Mouse (Mus musculus) CD8-positive naive resting alpha-beta T cell, adult 2 months (primary cell): ENCODE results near the gene Cfap97d2.
"Not testable (repeated sequence)": the region's sequence is repeated elsewhere in the genome, so short reads cannot be mapped to it uniquely, and the experiment has no call there.

Source experiments
- DNase-seq, 2 experiments: peaks; one replicate each; pipeline ENCODE4 v3.0.0; 2022; ENCODE audit warnings: low read depth in 2 of 2, low spot score in 2 of 2

Gene Cfap97d2

GRCm38 (mm10) chr8:13740817-13741613, 35.3 kb downstream of the Cfap97d2 start:
- DNase-seq: no peak

GRCm38 (mm10) chr8:13746212-13746611, 40.5 kb downstream of the Cfap97d2 start:
- DNase-seq: not testable (repeated sequence)

DNA sequence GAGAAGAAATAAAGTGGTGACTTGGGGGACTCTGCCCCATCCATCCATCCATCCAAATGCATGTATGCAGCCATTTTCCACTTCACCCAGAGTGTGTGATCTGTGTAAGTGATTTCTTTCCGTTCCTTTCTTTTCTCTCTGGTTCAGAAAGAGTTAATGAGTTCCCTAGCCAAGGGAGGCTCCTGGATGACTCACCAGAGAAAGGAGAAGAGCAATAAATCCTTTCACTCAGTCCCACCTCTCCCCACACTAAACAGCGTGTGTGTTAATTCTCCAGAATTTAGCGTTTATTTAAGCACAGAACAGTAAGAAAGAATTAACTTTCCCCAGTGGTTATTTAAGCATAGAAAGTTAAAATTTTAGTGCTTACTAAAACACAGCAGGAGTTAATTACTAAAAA, 41.9 kb downstream of the Cfap97d2 start:
- DNase-seq: no peak

DNA sequence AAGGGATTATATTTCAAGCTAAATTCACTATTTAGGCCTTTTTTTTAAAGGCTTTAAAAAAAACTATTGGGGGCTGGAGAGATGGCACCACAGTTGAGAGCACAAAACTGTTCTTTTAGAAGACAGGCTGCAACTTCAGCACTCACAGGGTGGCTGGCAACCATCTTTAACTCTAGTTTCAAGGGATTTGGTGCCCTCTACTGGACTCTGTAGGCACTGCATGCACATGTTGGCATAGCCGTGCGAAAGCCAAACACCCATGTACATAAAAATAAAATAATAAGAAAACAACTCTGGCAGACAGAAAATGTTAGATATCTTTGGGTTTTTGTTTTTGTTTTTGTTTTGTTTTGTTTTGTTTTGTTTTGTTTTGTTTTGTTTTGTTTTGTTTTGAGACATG, 48.0 kb downstream of the Cfap97d2 start:
- peak; percentile 82 to 90 for DNase-seq

DNA sequence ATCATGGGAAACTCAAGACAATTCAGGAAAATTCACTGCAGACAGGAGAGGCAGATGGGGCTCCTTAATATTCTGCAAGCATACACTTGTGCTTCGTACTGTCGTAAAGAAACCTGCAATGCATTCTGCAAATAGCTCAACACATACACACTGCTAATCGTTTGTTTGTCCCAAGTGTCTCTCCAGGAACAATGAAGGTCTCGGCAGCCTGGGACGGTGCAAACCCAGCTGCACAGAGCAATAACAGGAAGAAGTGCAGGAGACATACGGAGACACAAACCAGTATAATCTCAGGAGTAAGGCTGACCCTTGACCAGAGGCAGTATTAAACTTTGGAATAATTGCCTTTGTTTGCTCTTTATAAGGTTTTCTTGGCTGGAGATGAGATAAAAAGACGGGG, 50.8 kb downstream of the Cfap97d2 start:
- no peak for DNase-seq

GRCm38 (mm10) chr8:13756982-13757804, 51.5 kb downstream of the Cfap97d2 start, which contains the start of gene Cdc16:
Gene Cdc16, plus strand, starts transcription at chr8:13757676.
- DNase-seq: peak; percentile 80 to 87

- DNase-seq: peak; percentile 34 to 56
Observed at GRCm38 (mm10) chr8:13757805-13758727, 52.4 kb downstream of the Cfap97d2 start.

DNA sequence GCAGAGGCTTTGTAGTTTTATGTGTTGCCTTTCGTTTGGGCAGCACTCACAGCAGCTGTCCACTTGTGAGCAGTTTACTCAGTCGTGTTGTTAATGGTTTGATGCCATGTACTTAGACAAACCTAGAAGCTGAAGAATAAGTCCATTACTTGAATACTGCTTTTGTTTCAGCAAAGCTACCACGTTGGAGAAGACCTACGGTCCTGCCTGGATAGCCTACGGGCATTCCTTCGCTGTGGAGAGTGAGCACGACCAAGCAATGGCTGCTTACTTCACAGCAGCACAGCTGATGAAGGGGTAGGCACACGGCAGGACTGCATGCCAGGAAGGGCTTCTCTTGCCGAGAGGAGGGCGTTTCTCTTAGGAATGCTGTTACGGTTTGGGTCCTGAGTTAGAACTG, 63.5 kb downstream of the Cfap97d2 start:
- no peak for DNase-seq

DNA sequence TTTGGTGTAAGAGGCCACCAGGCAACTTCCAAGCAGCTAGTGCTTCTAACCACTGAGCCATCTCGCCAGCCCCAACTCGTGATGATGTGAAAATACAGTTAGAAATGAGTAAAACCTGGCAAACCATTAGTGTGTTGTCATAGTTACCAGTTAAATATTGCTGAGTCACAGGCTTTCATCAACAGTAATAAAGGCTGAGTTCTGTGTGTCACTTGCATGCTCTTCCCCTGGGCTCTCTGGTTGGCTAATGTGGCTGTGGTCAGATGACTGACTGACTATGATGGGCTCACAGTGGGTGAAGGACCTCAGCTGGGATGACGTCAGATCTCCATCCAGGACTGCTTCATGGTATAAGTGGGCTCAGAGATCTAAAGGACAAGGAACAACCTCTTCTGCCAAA, 74.8 kb downstream of the Cfap97d2 start:
- DNase-seq: no peak

DNA sequence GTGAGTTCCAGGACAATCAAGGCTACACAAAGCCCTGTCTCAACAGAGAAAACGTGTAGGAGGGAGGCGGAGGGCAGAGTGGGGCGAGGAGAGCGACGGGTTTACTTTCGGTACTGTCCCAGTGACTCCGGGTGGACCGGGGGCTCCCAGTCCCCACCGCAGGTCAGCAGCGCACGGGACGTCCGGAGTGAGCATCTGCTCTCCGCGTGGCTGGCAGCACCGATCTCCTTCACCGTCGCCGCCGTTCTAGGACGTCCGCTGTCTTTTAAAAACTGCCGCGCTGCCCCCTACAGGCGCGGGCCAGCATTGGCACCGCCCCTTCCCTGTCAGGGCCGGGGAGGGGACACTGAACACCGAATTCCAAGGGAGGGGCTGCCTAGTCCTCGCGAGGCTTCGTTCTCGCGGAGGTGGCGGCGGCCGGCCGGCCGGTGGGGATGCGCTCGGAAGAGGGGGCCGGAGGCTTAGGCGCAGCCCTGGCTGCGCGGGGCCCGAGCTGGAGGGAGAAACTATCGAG, 79.6 kb downstream of the Cfap97d2 start, which contains the start of gene Upf3a:
Gene Upf3a (plus strand): TSS at position 366 of the 514 bp plus-strand sequence.
- DNase-seq: peak; percentile 89 to 90

DNA sequence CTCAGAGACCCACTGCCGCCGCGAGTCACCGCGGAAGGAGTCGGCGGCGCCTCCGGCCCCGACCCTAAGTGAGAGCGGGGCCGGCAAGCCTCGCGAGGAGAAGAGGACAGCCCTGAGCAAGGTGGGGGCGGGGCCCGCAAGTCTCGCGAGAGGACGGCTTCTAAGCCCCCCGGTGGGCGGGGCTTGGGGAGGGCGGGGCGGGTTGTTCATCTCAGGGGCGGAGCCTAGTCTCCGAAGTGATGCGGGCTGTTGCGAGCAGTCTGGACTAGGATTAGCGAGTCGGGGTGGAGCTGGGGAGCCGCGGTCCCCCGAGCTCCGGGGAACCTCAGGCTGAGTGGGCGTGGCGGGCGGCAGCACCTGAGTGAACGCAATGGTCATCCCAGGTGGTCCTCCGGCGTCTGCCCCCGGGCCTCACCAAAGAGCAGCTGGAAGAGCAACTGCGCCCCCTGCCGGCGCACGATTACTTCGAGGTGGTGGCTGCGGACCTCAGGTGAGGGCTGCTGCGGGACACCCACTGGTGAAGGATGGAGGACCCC, 80.1 kb downstream of the Cfap97d2 start:
- peak; percentile 94 to 96 for DNase-seq

DNA sequence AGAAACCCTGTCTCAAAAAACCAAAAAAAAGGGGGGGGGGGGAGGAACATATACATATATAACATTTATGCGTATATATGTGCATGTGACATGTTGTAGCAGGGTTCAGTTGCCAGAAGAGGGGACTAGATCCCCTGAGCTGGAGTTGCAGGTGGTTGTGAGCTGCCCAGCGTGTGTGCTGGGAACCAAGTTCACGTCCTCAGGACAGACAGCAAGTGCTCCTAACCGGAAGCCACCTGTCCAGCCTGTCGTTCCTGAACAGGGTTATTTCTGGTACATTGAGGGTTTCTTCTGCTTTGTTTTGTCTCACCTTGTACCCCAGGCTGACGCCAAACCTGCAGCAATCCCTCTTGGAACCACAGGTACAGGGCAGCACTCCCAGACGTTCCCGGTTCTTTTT, 83.9 kb downstream of the Cfap97d2 start:
- no peak for DNase-seq
